Mouse (Mus musculus) retina, adult 2 months (tissue): ENCODE results near the gene Ccdc162.

Experiments
- DNase-seq: peaks from one replicate; pipeline ENCODE4 v3.0.0-alpha.2; 2012; ENCODE audit warnings: low read depth, low spot score

Gene Ccdc162

DNA sequence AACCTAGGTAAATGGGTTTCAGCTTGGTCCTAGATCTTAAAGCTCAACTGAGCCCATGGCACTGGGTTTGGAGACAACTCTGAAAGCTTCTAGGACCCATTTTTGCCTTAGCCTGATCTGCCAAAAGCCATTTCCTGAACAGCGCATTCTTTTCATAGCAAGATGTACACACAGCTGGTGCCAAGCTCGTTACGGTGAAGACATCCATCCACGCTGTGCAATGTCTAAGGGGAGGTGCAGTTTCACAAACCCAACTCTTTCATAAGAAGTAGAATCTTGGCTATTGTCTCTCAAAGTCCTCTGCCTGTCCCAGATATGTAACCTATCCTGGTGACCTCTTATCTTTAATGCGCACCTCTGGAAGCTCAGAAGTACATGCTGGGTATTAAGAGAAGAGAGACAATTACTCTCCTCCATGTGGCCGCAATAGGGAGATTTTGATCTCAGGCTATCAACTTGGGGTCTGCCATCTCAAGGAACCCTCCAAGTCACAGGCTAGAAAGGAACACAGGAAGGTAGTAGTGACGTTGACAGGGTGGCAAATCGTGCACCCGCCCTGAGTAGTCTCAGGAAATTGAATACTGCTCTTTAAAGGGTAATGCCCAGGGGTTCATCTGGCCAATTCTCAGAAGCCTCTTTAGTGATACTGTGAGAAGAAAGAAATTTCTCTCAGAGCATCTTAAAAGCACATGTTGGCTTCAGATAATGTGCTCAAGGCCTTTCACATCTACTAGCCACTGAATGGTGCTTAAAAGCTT is 81.0 kb downstream of the Ccdc162 start:
- no peak for DNase-seq

DNA sequence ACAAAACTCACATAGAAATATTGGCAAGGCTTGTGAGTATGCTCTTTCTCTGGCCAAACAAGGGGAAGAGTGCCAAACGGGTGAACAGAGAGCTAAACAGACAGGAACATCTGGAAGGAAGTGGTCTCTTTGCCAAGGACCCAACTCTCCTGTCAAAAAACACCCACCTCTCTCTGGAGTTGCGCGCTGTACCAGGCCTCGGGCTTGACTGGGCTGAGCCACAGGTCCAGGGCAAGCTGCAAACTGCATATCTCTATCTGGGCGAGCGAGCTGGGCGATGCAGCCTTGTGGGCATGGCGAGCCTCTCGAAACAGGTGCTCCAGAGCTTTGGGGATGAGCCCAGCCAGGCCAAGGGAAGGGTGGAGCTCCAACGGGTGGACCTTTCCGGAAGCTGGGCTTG is 82.6 kb downstream of the Ccdc162 start:
- DNase-seq = no peak

DNA sequence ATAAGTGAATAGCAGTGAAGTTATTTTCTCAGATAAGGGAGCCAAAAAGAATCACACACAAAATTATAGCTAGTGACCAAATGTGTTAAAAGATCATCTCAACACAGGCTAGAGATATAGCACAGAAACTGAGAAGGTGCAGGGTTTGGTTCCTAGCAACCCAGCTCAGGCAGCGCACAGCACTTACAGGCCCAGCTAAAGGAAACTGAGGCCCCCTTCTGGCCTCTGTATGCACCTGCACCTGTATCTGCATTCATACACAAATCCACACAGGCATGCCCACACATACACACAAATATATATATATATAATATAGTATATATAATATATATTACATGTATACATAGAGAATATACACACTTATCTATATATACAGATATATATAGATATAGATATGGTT is 84.4 kb downstream of the Ccdc162 start:
- DNase-seq = no peak

DNA sequence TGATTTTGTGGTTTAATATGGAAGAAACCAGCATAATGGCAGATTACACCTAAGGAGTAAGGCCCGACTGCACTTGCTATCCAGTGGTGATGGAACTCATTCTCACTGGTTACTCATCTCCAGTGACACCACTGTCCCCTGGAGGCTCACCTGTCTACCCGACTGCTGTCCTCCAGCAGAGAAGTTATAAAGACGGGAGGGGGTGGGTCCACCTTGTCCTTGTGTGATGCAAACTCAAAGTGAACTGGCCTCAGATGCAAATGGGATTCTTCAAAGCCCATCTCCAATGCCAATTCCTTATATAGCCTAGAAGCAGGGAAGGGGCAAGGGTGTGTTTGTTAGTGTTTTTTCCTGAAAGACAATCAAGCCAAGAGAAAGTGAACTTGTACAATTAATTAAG is 89.4 kb downstream of the Ccdc162 start:
- no peak for DNase-seq

DNA sequence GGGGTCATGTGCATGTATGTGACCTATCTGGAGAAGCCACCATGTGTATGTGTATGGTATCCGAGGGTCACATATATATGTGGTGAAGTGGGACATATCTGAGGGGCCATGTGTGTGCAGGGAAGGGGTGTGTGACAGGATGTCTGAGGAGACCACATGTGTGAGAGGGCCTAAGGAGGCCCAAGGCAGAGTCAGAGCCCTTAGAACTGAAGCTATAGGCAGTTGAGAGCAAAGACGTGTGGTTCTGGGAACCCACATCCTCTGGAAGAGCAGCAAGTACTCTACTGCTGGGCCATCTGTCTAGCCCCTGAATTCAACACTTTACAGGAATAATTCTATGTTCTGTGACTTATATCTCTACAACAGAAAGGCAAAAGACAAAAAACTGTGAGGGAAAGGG is 96.4 kb downstream of the Ccdc162 start:
- DNase-seq = no peak

DNA sequence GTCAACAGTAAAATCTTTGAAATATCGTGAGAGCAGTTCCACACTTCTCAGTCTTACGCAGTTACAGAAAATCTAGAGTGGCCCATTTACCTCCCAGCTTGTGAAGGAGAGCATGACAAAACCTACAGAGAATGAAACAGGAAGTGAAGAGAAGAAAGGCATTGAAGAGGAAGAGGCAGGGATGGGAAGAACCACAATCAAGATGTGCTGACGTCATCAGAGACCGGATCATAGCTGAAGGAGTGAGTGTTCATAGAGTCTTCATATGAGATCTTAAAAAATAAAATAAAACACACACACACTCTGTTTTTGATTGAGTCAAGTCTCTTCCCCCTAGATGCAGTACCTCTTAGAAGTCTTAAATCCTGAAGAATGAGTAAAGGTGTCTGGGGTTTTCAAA is 100.9 kb downstream of the Ccdc162 start:
- DNase-seq = no peak

DNA sequence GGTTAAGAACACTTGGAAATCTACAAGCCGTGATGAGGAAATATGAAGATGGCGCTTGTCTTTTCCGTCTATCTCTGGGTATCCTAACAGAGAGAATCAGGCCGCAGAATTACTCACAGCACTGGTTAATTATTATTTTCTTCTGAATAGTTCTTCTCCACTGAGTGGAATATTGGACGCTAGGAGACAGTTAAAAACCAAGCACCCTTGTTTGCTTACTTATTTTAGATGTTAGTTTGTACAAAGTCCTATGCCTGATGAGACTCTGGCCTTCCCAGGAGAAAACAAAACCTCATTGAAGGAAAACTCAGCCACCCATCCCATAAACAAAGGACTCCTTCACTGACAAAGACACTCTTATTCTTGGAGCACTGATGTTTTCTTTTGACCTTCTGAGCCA is 104.5 kb downstream of the Ccdc162 start:
- DNase-seq = no peak

DNA sequence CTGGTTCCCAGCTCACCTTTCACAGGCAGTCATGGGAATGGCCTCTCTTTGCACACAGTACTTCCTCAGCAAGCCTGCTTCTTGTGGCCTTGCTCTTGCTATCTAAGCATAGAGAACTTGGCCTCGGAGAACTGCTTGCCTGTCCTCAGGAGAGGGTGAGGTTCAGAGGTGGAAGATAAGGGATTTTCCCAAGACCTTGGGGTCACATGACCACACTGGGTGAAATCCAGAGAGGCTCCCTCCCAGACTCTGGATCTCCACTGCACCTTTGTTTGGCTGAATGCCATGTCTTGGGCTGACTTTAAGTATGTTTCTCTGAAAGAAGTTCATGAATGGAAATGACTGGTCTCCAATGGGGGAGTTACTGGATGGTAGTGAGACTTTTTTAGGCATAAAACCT is 107.0 kb downstream of the Ccdc162 start:
- no peak for DNase-seq

DNA sequence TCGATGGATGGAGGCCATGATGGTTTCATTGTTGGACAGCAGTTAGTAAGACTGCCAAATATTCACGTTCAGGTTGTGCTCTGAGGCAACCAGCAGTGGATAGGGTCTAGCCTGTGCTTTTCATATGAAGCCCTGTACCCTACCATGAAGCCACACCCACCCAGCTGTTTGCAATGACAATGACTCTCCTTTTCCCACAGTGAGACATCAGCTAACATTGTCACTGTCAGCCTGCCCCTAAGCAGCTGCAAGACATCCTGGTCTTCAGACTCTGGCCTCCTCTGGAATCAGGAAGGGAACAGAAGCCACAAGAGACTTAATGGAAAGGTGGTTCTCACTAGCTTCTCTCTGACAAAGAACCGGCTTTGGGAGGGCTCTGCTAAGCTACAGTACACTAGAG is 107.9 kb downstream of the Ccdc162 start:
- no peak for DNase-seq

DNA sequence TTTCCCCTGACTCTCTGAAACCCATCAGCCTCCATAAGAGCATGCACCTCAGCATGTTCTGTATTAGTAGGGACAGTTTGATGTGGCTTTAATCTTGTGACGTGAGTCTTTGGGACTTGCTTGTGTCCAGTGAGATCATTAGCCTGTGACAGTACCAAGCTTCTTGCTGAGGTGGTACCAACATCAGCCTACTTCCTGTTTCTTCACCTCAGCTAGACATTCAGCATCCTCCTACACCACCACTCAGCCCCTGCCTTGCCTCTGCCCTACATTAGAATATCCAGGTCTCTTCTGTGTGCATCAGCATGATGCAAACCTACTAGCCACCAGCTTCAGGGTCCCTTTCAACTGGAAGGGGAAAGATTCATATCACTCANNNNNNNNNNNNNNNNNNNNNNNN is 113.8 kb downstream of the Ccdc162 start:
- DNase-seq = no peak

DNA sequence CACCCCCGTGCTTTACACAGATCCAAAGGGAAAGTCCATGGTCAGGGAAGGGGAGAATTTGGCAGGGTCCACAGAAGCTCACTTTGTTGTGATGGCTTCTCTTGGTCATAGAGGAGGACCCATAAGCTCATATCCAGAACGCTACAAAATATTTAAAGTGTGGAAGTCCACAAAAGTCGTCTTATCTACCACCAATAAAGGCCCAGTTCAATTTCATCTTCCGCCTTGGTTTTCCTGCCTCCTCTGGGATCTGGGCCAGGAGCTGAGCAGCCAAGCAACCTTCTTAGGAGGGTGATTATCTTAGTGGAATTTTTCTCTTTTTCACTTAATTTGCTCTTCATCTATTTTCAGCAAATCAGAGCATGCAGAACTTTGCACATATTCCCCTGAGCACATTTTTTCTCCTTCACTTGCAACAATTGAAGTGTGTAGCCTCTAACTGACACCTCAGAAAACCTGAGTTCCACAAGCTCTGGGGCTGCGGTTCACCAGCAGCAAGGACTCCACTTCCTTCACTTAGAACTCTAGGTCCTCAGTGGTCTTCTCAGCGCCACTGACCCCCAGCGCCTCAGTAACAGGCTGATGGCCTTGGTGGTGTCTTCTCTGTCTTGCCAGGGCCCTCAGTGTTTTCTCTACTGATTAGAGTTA is 114.4 kb downstream of the Ccdc162 start:
- no peak for DNase-seq

DNA sequence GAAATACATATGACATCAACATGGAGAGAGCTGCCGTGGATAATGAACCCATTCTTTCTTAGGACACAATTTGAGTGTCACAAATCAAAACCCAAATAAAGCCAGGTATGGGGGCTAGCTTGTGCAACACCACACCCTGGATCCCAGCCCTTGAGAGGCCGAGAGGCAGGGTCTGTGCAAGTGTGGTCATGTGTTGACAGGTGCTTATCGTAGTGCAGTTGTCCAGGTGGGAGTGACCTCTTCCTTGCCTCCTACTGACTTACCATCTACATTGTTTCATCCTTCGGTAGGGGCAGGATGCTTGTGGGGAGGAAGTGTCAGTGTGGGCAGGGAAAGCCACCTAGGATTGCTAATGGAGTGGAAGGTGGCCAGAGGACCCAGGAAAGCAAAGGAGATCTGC is 115.1 kb downstream of the Ccdc162 start:
- DNase-seq = no peak

DNA sequence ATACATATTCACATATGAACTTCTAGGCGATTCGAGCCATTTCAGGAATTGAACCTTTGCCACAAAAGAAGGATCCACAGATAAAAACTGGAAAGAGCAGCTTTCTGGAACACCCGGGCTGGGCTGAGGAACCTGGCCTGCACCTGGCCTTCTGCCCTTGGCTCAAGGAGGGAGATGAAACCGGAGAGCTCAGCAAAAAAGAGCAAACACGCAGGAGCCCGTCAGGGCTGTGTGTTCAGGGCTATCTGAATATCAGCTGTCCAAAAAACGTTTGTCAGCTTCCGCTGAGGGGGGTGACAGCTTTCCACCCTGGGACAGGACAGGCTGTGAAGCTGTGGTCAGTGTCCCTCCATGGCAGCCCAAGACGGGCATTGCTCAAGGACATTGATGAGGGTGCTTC is 117.4 kb downstream of the Ccdc162 start:
- DNase-seq = no peak

DNA sequence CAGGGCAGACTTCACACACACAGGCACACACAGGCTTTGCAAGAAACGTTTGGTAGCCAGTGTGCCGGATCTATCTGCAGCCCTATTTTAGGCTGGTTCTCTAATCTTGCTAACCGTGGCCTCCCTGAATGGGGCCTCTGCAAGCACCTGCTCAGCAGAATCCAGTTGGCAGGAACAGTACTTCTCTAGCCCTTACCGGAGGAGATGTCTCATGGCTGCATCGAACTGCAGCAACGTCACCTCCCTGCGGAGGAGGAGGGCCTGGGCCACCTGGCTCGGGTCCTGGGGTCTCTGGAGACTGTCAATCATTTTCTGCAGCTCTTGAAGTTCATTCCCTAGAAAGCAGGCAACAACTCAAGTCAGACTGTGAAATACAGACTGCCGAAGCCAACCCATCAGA is 118.2 kb downstream of the Ccdc162 start:
- DNase-seq = no peak

DNA sequence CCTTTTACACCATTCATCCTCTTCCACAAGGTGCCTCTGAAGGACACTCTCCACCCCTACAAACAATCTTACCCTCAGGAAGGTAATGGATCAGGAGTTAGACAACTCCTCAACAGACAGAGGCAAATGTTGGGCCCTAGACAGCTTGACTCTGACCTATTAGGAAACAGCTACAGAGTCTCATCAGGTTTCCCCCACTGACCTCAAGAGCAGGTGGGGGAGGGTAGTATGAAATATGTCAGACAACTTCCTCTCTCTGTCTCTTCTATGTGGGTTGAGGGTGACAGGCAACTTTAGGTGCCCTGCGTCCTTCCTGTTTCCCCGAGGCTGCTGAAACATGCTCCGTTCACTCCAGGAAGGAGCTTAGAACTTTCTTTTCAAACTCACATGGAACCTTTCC is 120.9 kb downstream of the Ccdc162 start:
- no peak for DNase-seq

DNA sequence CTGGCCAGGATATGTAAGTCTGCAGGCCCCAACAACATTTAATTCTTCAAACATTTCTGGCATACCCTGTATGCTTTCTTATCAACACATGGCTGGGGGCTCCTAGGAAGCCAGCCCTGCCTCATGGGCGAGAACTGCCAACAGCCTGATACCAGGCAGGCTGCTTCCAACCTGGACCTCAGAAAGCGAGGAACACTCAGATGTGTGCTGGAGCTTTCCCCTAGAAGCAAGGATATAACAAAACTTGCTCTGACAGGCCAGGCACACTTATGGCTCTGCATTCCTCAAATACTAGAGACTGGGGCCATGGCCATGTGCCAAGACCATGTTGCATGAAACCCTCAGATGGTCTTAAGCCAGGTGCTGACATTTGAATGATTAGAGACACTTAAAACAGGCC is 121.5 kb downstream of the Ccdc162 start:
- DNase-seq = no peak

DNA sequence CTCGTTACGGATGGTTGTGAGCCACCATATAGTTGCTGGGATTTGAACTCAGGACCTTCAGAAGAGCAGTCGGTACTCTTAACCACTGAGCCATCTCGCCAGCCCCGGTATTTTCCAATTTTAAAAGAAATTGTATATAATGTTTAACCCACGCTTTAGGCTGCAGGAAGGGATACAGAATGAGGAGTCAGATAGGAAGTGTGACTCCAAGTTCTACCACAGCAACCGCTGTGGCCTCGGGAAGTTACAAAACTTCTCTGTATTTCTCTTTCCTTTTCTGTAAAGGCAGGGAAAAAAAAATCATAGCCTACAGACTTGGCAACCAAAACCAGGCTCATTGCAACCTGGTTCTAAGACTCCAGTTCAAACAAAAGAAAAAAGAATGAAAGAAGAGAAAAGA is 122.0 kb downstream of the Ccdc162 start:
- no peak for DNase-seq

DNA sequence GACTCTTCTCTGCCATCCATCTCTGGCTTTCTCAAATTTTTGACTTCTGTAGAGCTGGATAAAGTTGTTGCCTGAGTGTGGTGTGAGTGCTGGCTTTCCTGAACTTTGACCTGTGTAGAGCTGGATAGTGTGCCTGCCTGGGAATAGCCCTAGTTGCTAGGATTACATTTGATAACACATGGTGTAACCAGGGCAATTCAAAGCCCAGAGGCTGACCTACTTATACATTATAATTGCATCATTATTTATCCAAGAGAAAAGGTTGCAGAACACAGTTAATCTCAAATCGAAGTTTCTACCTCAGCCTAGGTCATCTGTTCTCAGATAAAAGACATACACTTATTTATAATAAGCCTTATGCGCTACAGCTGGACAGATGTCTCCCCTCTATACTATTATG is 127.8 kb downstream of the Ccdc162 start:
- DNase-seq = no peak

DNA sequence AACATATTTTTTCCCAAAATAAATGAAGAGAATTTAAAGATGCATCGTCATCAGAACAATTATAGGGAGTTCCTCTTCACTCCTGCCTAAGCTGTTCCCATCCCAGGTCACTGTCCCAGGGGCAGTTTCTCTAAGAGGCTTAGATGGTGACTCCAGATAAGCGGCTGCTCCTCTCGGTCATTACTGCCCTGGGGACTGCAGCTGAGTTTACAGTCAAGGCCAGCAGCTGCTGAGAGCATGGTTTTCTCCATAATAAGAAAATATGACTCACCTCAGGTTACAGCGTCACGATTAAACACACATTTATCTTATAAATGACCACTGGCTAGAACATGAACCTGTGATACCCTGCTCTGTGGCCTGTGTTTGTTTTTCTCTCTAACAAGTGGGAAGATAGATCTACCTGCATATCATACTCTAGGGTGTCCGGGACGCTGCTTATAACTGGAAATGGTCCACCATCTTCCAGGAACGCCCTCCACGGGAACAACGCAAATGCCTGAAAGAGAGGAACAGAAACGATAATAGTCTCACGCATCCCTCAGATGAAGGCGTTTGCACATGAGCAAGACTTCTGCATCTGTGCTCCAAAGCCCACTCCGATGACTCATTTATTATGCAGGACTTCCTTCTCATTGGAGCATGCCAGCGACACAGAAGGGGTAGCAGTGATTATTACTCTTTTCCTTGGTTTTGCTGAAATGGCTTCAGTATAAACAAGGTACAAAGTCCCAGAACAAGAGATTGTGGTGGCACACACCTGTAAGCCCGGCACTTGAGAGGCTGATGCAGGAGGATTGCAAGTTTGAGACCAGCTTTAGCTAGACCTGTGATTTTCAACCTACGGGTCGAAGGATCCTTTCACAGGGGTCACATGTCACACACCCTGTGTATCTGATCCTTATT is 129.2 kb downstream of the Ccdc162 start:
- DNase-seq = peak; percentile 72

DNA sequence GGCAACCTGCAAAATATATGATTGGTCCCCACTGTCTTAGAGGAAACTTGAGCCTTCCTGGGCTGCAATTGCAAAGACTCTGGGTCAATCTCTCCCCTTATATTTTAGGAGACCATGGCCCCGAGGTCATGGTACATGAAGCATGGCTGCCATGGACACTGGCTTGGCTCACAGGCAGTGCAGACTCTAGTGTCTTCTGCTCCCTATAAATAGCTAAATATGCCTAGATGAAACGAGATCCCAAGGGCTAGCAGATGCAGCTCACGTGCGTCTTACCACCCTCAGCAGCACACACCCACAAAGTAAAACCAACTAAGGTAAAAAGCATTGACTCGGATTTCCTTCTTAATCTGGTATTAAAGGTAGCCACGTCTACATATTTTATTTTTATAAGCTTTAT is 133.1 kb downstream of the Ccdc162 start:
- no peak for DNase-seq

DNA sequence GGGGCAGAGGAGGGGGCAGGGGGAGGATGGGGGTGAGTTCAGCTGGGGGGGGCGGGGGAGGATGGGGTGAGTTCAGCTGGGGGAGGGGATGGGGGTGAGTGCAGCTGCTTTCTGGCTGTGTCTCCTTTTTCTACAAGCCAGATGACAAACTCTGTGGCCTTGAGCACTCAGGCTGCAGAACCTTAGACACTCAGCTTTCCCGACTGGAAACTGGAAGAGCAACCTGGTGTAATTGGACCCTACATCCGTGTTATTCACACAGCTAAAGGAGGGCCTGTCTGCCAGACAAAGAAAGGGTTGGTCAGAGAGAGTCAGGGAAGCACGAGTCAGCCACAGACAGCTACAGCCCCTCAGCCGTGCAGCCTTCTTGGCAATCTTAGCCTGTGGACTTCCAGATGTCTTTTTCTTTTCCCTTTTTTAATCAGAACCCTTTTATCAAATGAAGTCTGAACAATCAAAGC is 133.5 kb downstream of the Ccdc162 start:
- no peak for DNase-seq

DNA sequence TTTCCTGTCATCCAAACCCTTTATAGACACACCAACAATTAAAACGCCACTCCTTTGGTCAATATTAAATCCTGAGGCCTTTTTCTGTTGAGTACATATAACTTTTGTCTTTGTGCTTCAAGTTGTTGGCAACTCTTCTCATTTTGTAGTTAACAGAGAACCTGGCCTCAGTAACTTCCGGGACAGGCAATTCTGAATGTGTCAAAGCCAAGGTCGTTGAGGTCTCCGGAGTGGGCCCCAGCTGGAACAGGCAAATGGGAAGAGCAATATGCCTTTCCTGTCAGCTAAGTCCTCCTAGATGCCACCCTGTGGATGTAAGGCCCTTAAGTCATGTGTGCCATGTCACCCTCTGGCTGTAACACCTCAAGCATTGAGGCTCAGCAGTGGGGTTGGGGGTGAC is 136.0 kb downstream of the Ccdc162 start:
- DNase-seq = no peak

DNA sequence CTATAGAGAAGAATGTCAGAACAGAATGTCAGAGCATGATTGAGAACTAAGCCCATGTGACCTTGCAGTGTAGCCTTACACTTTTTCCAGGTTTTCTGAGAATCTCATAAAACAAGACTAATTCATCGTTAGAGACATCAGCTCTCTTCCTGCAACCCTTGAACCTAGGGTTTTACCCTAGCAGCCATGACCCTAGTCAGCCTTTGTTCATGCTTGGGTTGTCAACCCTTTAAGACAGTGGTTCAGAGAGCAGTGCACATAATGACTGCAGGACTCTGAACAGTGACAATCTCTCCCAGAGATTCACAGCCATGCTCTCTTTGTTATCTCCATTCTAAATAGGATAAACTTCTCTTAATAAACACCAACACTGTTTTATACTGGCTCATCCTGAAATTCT is 137.9 kb downstream of the Ccdc162 start:
- DNase-seq = no peak
